19 mouse cellular contexts compared by ENCODE assay signal in the genomic region with DNA sequence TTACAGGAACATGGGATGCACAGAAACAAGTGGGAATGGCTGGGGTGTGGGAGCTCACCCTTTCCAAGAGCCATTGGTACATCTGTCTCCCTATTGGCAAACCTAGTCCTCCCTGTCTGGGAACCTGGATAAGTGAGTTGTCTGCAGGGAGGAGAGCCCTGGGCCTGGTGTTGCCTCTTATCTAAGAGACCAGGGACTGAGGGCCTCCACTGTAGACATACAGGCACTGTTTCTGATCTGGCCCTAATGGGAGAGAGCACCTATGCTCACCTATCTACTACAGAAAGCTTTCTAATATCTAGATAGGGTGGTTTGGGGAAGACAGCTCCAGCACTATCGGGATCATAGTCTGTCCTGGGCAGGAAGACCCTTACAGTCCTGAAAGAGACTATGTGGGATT. TPM values are rescaled to one million over a fixed set of nuclear protein-coding genes. Genes with fewer than 3 reads are reported as not detected.
DNase-seq lines count a peak whose midpoint lies in the region; ATAC-seq and TF ChIP-seq lines count a peak whose summit lies in the region.
"Had no signal": no experiment of that assay in that cellular context is flagged by ENCODE, and none has a peak within 500 bp of the region (broad histone marks: within the 10 kb centered on the region; RNA-seq: fewer than 3 reads in every experiment).

No protein-coding gene starts in this region.

- H3K36me3 ChIP-seq in heart, adult 2 months (ENCODE audit: control insufficient read depth, insufficient read depth, low read length) = no peaks in the 10 kb centered on the region
- peaks cover 13% of the 10 kb centered on the region for H3K36me3 ChIP-seq in lung, embryonic 15.5 days

- intact Hi-C loops in heart, adult 2 months (cut with DNase I) = no loop called here

- H3K9me3 ChIP-seq in lung, embryonic 15.5 days = no peaks in the 10 kb centered on the region

- H3K79me2 ChIP-seq in heart, adult 2 months (replicated peaks; ENCODE audit: control insufficient read depth, insufficient read depth, low read length) = no peaks in the 10 kb centered on the region; the same call in 1 of the 2 replicates

- peak; percentile 42 for DNase-seq in heart, adult 11 months
- DNase-seq in heart, adult 2 months = no peak
- no peak for DNase-seq in lung, postnatal 25 days (ENCODE audit: low spot score)
- peak; percentile 89 for DNase-seq in liver
- DNase-seq in spleen, postnatal 36 days (ENCODE audit: low spot score in 2 of 2) = peak; percentile 55 to 76
- DNase-seq in cerebellum, adult 9-11 months = no peak
- no peak for DNase-seq in right cerebral cortex, postnatal 10 days (ENCODE audit: low spot score in 2 of 2)
- DNase-seq: adrenal gland, postnatal 36 days; cerebellum, adult 18-20 months; embryo, embryonic 11 days; kidney, adult 8-10 months; lung, postnatal 36 days; right cerebral cortex, postnatal 25 days had no signal

- no peak for TF ChIP-seq EP300 in heart, adult 2 months (IDR thresholded peaks at IDR 0.05; ENCODE audit: insufficient read depth, low read depth, low read length)

- H3K4me2 ChIP-seq in lung, embryonic 15.5 days = no peak overlapping the region

- no peaks in the 10 kb centered on the region for H3K27me3 ChIP-seq in heart, adult 2 months (ENCODE audit: control insufficient read depth, insufficient read depth, low read length)
- H3K27me3 ChIP-seq in lung, embryonic 15.5 days = no peaks in the 10 kb centered on the region

- no peak for TF ChIP-seq POLR2A in heart, adult 2 months (IDR thresholded peaks at IDR 0.05; ENCODE audit: insufficient read depth, low read depth, low read length)

- WGBS in heart, adult 2 months = 100% methylated on average over 1 of the region's 1 CpGs
- WGBS in lung, embryonic 15.5 days = 96% methylated on average over 1 of the region's 1 CpGs

- no peak overlapping the region for H3K4me3 ChIP-seq in heart, adult 2 months
- H3K4me3 ChIP-seq in lung, embryonic 15.5 days = no peak overlapping the region

- no peak for TF ChIP-seq CTCF in heart, adult 2 months (IDR thresholded peaks at IDR 0.05)

- H3K27ac ChIP-seq in heart, adult 2 months = no peak overlapping the region
- no peak overlapping the region for H3K27ac ChIP-seq in lung, embryonic 15.5 days

- no peaks in the 10 kb centered on the region for H3K4me1 ChIP-seq in heart, adult 2 months (ENCODE audit: control insufficient read depth, insufficient read depth, low read length)
- H3K4me1 ChIP-seq in lung, embryonic 15.5 days = no peaks in the 10 kb centered on the region

- H3K9ac ChIP-seq in heart, adult 2 months (ENCODE audit: low read depth, low read length) = no peak overlapping the region
- H3K9ac ChIP-seq in lung, embryonic 15.5 days = no peak overlapping the region

- peak; percentile 78; the same call in 1 of the 2 replicates for ATAC-seq in lung, embryonic 15.5 days (ENCODE audit: borderline replicate concordance, extremely low read depth, low FRiP score, low TSS enrichment)

RNA-seq across cellular contexts. Expression of a gene that starts 11.4 kb away (rescaled TPM):
- total RNA-seq in heart, adult 2 months (2021) = 10 to 100 TPM; 27.1 to 27.2 TPM
- 59.5 and 79.9 TPM in 2 replicates for polyA plus RNA-seq in heart, adult 2 months (2012; rRNA removed)
- 41.6 and 46.9 TPM in 2 replicates for polyA plus RNA-seq in lung, embryonic 15.5 days (2015; fragmentation: Nextera tagmentation; extraction: Ambion mirVana)

RNA-seq across cellular contexts. Expression of a gene that starts 20.1 kb away (rescaled TPM):
- not detected for total RNA-seq in heart, adult 2 months (2021)
- polyA plus RNA-seq in heart, adult 2 months (2012; rRNA removed) = not detected in 2 replicates
- polyA plus RNA-seq in lung, embryonic 15.5 days (2015; fragmentation: Nextera tagmentation; extraction: Ambion mirVana) = 160 and 236 TPM in 2 replicates
- total RNA-seq: adrenal gland, postnatal 36 days; gastrocnemius, postnatal 4 days; hematopoietic stem cell, adult 5-6 weeks; layer of hippocampus, adult 8-10 months; monocyte, adult 5-6 weeks; neutrophil, adult 5-6 weeks had no signal

RNA-seq across cellular contexts. Expression of a gene that starts 27.2 kb away (rescaled TPM):
- over 10,000 TPM in 1 of 2 experiments, 1,000 to 10,000 TPM in 1; 5,353 to 37,215 TPM for total RNA-seq in heart, adult 2 months (2021)
- polyA plus RNA-seq in heart, adult 2 months (2012; rRNA removed) = 3,162 and 34,446 TPM in 2 replicates
- 7,834 and 8,642 TPM in 2 replicates for polyA plus RNA-seq in lung, embryonic 15.5 days (2015; fragmentation: Nextera tagmentation; extraction: Ambion mirVana)

RNA-seq across cellular contexts. Expression of a gene that starts 29.8 kb away (rescaled TPM):
- total RNA-seq in heart, adult 2 months (2021) = 1 to 10 TPM; 5.1 to 6.2 TPM
- 5.2 and 6.0 TPM in 2 replicates for polyA plus RNA-seq in heart, adult 2 months (2012; rRNA removed)
- polyA plus RNA-seq in lung, embryonic 15.5 days (2015; fragmentation: Nextera tagmentation; extraction: Ambion mirVana) = 37.7 and 37.8 TPM in 2 replicates

RNA-seq across cellular contexts. Expression of a gene that starts 30.6 kb away (rescaled TPM):
- 1 to 10 TPM in 1 of 2 experiments, under 1 TPM in 1; 0.70 to 2.4 TPM for total RNA-seq in heart, adult 2 months (2021)
- polyA plus RNA-seq in heart, adult 2 months (2012; rRNA removed) = 1.5 and 3.8 TPM in 2 replicates
- 1.4 and 2.8 TPM in 2 replicates for polyA plus RNA-seq in lung, embryonic 15.5 days (2015; fragmentation: Nextera tagmentation; extraction: Ambion mirVana)
- total RNA-seq: adrenal gland, postnatal 36 days; gastrocnemius, postnatal 4 days; hematopoietic stem cell, adult 5-6 weeks; monocyte, adult 5-6 weeks had no signal

Comparison
In these comparisons a context has a peak if more than half of its experiments do, and no peak if none do; other contexts are left out.
1. DNase-seq: peak in heart, adult 11 months (single experiment), liver (single experiment) and spleen, postnatal 36 days (2 of 2); none in heart, adult 2 months (0 of 2), lung, postnatal 25 days (single experiment), cerebellum, adult 9-11 months (single experiment) and right cerebral cortex, postnatal 10 days (0 of 2).
2. RNA of a gene that starts 20.1 kb away (polyA plus RNA-seq): 160 to 236 TPM in lung, embryonic 15.5 days; not detected in heart, adult 2 months; every median in the first group is over 100 times any median in the second.